Mouse (Mus musculus) ES-Bruce4 (cell line): ENCODE measurements around the gene Adcy6. TPM values are rescaled to one million over a fixed set of nuclear protein-coding genes. Genes with fewer than 3 reads are reported as not detected.

Experiments used
- H3K27ac ChIP-seq: 2 replicates; pipeline ENCODE4 v1.5.1; 2012; ENCODE audit warnings: low read length, inconsistent platforms; ENCODE audit not compliant: insufficient read depth
- H3K27me3 ChIP-seq: 2 replicates; pipeline ENCODE4 v1.6.1; 2012; ENCODE audit warnings: mild to moderate bottlenecking, low read length, inconsistent platforms; ENCODE audit not compliant: control insufficient read depth, poor library complexity, insufficient read depth, severe bottlenecking
- H3K36me3 ChIP-seq: 2 replicates; pipeline ENCODE4 v1.6.1; 2012; ENCODE audit warnings: inconsistent platforms, mild to moderate bottlenecking, low read length, moderate library complexity; ENCODE audit not compliant: control insufficient read depth, poor library complexity, insufficient read depth, severe bottlenecking
- H3K4me1 ChIP-seq: one replicate; pipeline ENCODE4 v1.8.1; 2011; ENCODE audit warnings: low read length; ENCODE audit not compliant: control insufficient read depth, insufficient read depth
- H3K4me3 ChIP-seq: 2 replicates; pipeline ENCODE4 v1.5.1; 2011; ENCODE audit warnings: low read depth, mild to moderate bottlenecking, low read length
- H3K9ac ChIP-seq: 2 replicates; pipeline ENCODE4 v1.6.1; 2012; ENCODE audit warnings: low read depth, mild to moderate bottlenecking, inconsistent platforms; ENCODE audit not compliant: poor library complexity, severe bottlenecking
- H3K9me3 ChIP-seq: replicated peaks from 2 replicates; pipeline ENCODE4 v1.6.1; 2012; ENCODE audit warnings: mild to moderate bottlenecking, low read length, inconsistent platforms; ENCODE audit not compliant: control insufficient read depth, poor library complexity, insufficient read depth, severe bottlenecking
- CTCF ChIP-seq: IDR thresholded peaks from one replicate; pipeline ENCODE4 v1.8.1; 2011; ENCODE audit warnings: low read depth, low read length
- EP300 ChIP-seq: IDR thresholded peaks from 2 replicates; pipeline ENCODE4 v1.6.1; 2011; ENCODE audit warnings: low read depth, low read length; ENCODE audit not compliant: insufficient read depth
- POLR2A ChIP-seq: IDR thresholded peaks from one replicate; pipeline ENCODE4 v1.8.1; 2011; ENCODE audit warnings: low read length; ENCODE audit not compliant: insufficient read depth
- polyA plus RNA-seq: library from polyadenylated mRNA; stranded (reverse); fragments of >200 nt; gene quantifications from 2 replicates; pipeline ENCODE4 v1.2.4, GENCODE M21; 2011; ENCODE audit warnings: low read depth; ENCODE audit not compliant: missing spikeins, insufficient read depth, insufficient read length

Adcy6 gene
- polyA plus RNA-seq, 1 experiment, result 12.5 TPM

GRCm38 (mm10) chr15:98600036-98600709 lies 9.7 kb downstream of the Adcy6 start:
- no peaks in the 10 kb centered on the region for H3K9me3 ChIP-seq
- H3K9ac ChIP-seq, result no peak overlapping the region
- H3K27ac ChIP-seq, result no peak overlapping the region
- peaks cover 3% of the 10 kb centered on the region for H3K4me1 ChIP-seq
- no peak for TF ChIP-seq CTCF
- TF ChIP-seq POLR2A, result no peak
- no peak for TF ChIP-seq EP300
- no peak overlapping the region for H3K4me3 ChIP-seq
- H3K27me3 ChIP-seq, result no peaks in the 10 kb centered on the region
- H3K36me3 ChIP-seq, result no peaks in the 10 kb centered on the region

DNA sequence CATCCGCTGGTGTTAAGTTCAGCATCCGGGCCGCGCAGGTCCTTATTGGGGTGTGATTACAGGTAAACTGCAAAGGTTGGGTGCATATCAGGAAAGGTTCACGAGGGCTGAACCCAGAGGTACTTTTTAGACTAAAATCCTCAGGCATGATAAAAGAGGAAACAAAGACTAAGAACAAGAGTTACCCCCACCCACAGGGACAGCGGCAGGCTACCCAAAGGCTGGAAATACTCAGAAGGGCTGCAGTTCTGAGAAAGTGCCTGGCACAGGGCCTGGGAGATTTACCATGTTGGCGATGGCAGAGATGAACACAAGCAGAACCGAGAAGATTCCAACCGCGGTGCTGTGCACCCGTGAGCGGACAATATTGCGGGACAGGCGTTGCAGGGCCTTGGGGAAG lies 13.3 kb downstream of the Adcy6 start:
- H3K36me3 ChIP-seq, result no peaks in the 10 kb centered on the region
- TF ChIP-seq EP300 (no peak), POLR2A (no peak), CTCF (no peak)

GRCm38 (mm10) chr15:98595049-98595448 lies 14.8 kb downstream of the Adcy6 start:
- TF ChIP-seq POLR2A (no peak), CTCF (no peak), EP300 (no peak)
- H3K27me3 ChIP-seq, result no peaks in the 10 kb centered on the region
- no peak overlapping the region for H3K27ac ChIP-seq
- H3K9me3 ChIP-seq, result no peaks in the 10 kb centered on the region
- no peak overlapping the region for H3K9ac ChIP-seq
- H3K4me1 ChIP-seq, result peaks cover 3% of the 10 kb centered on the region
- no peaks in the 10 kb centered on the region for H3K36me3 ChIP-seq
- no peak overlapping the region for H3K4me3 ChIP-seq

More for the DNA sequence above, 13.3 kb downstream of the Adcy6 start:
- H3K9me3 ChIP-seq, result no peaks in the 10 kb centered on the region
- 0 out of 2 replicates have a peak overlapping the region, but pooled peaks have one; percentile 7 for H3K4me3 ChIP-seq
- H3K4me1 ChIP-seq, result peaks cover 3% of the 10 kb centered on the region
- no peak overlapping the region for H3K9ac ChIP-seq
- no peak overlapping the region for H3K27ac ChIP-seq
- H3K27me3 ChIP-seq, result no peaks in the 10 kb centered on the region

GRCm38 (mm10) chr15:98594193-98594592 lies 15.7 kb downstream of the Adcy6 start:
- peak overlapping the region; percentile 38 for H3K4me3 ChIP-seq
- no peak overlapping the region for H3K27ac ChIP-seq
- no peak for TF ChIP-seq EP300
- no peak for TF ChIP-seq POLR2A
- no peak for TF ChIP-seq CTCF
- no peaks in the 10 kb centered on the region for H3K9me3 ChIP-seq
- H3K27me3 ChIP-seq, result no peaks in the 10 kb centered on the region
- no peak overlapping the region for H3K9ac ChIP-seq
- H3K4me1 ChIP-seq, result peaks cover 3% of the 10 kb centered on the region
- no peaks in the 10 kb centered on the region for H3K36me3 ChIP-seq

DNA sequence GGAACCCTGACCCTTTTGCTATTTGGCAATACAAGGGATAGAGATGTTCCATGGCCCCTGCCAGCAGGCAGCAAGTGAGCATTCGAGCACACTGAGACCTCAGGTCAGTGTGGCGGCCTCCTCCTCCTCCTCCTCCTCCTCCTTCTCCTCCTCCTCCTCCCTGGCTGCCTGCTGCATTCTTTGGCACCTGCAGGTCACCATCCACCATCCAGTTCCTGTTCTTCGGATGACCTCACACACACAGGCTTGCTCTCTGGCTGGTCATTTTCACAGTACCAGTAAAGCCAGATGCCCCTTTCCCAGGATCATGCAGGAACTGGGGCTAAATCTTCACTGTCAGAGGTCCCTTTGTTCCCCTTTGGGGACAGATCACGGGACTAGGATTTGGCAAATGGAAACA lies 18.5 kb downstream of the Adcy6 start:
- H3K9me3 ChIP-seq, result no peaks in the 10 kb centered on the region
- no peak for TF ChIP-seq CTCF
- TF ChIP-seq EP300, result no peak
- TF ChIP-seq POLR2A, result no peak
- H3K9ac ChIP-seq, result no peak overlapping the region
- no peak overlapping the region for H3K27ac ChIP-seq
- no peaks in the 10 kb centered on the region for H3K27me3 ChIP-seq
- no peak overlapping the region for H3K4me3 ChIP-seq
- H3K36me3 ChIP-seq, result no peaks in the 10 kb centered on the region
- peaks cover 3% of the 10 kb centered on the region for H3K4me1 ChIP-seq

DNA sequence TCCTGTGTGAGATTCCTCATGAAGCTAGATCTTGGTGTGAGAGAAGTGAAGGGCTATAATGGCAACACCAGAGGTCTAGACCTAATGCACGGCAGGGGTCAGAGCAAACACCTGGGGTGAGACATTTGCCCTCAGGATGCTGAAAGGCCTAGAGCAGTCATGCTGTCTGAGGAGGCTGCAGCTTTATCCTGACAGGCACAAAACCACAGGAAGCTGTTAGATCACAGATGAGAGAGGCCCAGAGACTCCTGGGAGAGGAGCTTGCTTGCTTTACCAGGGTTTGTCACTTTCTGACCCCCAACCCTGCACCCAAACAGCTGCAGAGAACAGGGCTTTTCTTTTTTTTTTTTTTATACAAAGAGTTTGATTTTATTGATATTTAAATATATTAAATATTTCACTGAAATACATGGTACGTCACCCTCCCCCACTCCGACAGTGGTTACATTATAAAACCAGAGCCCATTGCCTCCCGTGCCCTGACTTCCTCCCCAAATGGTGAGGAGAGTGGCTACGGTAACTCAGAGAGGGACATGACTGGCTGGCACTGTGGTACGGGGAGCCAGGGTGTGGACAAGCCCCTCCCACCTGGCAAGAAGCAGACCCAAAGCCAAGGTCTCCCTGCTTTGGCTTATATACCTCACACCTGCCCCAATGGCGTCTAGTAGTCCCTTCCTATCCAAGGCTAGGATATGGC lies 20.1 kb downstream of the Adcy6 start:
- Histone ChIP-seq H3K9ac (no peak overlapping the region), H3K4me3 (no peak overlapping the region), H3K9me3 (no peaks in the 10 kb centered on the region), H3K27me3 (no peaks in the 10 kb centered on the region), H3K27ac (no peak overlapping the region), H3K36me3 (no peaks in the 10 kb centered on the region), H3K4me1 (peaks cover 3% of the 10 kb centered on the region)
- TF ChIP-seq EP300 (no peak), POLR2A (no peak), CTCF (no peak)
